1 mouse cellular context compared by ENCODE assay signal in the genomic region with DNA sequence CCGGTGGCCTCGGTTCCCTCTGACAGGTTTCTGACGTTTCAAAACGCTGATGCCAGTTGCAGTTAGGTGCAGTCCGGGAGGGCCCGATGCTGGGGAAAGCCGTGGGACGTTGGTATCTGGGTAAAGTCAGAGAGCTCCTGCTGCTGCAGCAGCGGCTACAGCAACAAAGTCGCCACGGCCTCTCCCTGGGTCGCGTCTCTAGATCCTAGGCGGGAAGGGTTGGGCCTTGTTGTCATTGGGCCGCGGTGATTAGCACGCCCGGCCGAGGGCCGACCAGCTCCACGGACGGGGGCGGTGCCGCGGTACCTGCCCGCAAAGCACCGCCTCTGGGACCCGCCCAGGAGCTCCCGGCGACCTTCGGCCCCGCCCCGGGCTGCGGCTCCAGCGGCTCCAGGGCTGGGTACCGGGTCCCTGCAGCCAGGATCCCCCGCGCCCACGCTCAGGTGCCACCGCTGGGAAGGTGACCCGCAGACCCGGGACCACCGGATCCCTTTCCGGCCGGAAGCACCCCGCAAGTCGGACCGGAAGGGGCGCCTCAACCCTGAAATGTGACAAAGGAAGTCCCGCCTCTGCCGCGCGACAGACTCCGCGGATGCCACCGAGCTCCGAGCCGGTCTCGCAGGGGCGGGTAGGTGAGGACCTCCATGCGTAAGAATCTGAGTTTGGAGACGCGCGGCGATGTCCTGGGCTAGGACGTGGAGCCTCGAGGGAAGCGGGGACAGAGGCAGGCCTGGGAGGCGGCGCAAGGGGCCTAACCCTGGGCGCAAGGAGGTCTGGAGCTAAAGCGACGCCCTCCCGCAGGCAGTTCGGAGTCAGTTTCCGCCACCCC.
A peak's percentile ranks its signal among the peaks of the same experiment; 100 is the strongest.
TF ChIP-seq lines count a peak whose summit lies in the region.

A gene (plus strand): TSS at position 340 of the 829 bp plus-strand sequence.
A gene (minus strand): TSS at position 498 of the 829 bp plus-strand sequence.

TF ChIP-seq in CH12.LX, 34 proteins besides CTCF, POLR2A, EP300 and RAD21 (continued from another document):
- TF ChIP-seq PAX5 (IDR thresholded peaks at IDR 0.05; ENCODE audit: low read length) (no peak), ZKSCAN1 (IDR thresholded peaks at IDR 0.05; ENCODE audit: borderline replicate concordance, low read depth, low read length) (no peak), MXI1 (IDR thresholded peaks at IDR 0.05; ENCODE audit: low read depth, low read length) (peak; percentile 78; the same call in 1 of the 2 replicates), TBP (conservative IDR thresholded peaks at IDR 0.05; ENCODE audit: low read depth, low read length) (0 out of 2 replicates have a peak, but pooled peaks have one; percentile 13), TCF12 (IDR thresholded peaks at IDR 0.05; ENCODE audit: low read depth, low read length) (peak; percentile 29), HCFC1 (IDR thresholded peaks at IDR 0.05; ENCODE audit: low read depth, low read length) (peak; percentile 79), MAZ (IDR thresholded peaks at IDR 0.05; ENCODE audit: low read depth, low read length) (peak; percentile 70; the same call in 1 of the 2 replicates), CHD2 (IDR thresholded peaks at IDR 0.05; ENCODE audit: low read length) (no peak), IRF4 (IDR thresholded peaks at IDR 0.05; ENCODE audit: low read depth, low read length) (peak; percentile 61), ZNF384 (IDR thresholded peaks at IDR 0.05; ENCODE audit: low read depth, low read length) (no peak), ZMIZ1 (IDR thresholded peaks at IDR 0.05; ENCODE audit: low read depth, low read length) (peak; percentile 70), ETS1 (conservative IDR thresholded peaks at IDR 0.05; ENCODE audit: low read depth, low read length) (0 out of 2 replicates have a peak, but pooled peaks have one; percentile 7), POLR2AphosphoS2 (IDR thresholded peaks at IDR 0.05; ENCODE audit: low read depth, low read length) (peak; percentile 53), UBTF (IDR thresholded peaks at IDR 0.05; ENCODE audit: low read depth, low read length) (0 out of 2 replicates have a peak, but pooled peaks have one; percentile 38), NELFE (IDR thresholded peaks at IDR 0.05; ENCODE audit: low read depth, low read length) (peak; percentile 87), KAT2A (IDR thresholded peaks at IDR 0.05; ENCODE audit: insufficient replicate concordance, low read length) (peak; percentile 65; the same call in 1 of the 2 replicates), E2F4 (IDR thresholded peaks at IDR 0.05; ENCODE audit: insufficient replicate concordance, low read depth, low read length) (no peak), BHLHE40 (IDR thresholded peaks at IDR 0.05; ENCODE audit: low read depth, low read length) (peak; percentile 20; the same call in 1 of the 2 replicates), GABPA (IDR thresholded peaks at IDR 0.05; ENCODE audit: insufficient replicate concordance, low read depth, low read length) (no peak; the same call in 1 of the 2 replicates), MAX (IDR thresholded peaks at IDR 0.05; ENCODE audit: low read length) (peak; percentile 61), MEF2A (IDR thresholded peaks at IDR 0.05; ENCODE audit: borderline replicate concordance, low read depth, low read length) (peak; percentile 14; the same call in 1 of the 2 replicates), SMC3 (IDR thresholded peaks at IDR 0.05; ENCODE audit: low read depth, low read length) (no peak), ELF1 (IDR thresholded peaks at IDR 0.05; ENCODE audit: low read depth, low read length) (peak; percentile 80)
